Mouse (Mus musculus) cerebellum, adult 2 months (tissue): ENCODE data around the gene Rps21. TPM values are rescaled to one million over a fixed set of nuclear protein-coding genes. Genes with fewer than 3 reads are reported as not detected.
A peak's percentile ranks its signal among the peaks of the same experiment; 100 is the strongest.

ENCODE experiments used
- DNase-seq, 2 experiments: peaks; one replicate each; pipeline ENCODE4 v3.0.0; 2021
- H3K27ac ChIP-seq: fragments of 200-500 bp; 2 replicates; pipeline ENCODE4 v1.5.1; 2012; ENCODE audit warnings: low read length, control low read depth, inconsistent platforms; ENCODE audit not compliant: insufficient read depth
- H3K27me3 ChIP-seq: fragments of 200-500 bp; 2 replicates; pipeline ENCODE4 v1.6.1; 2012; ENCODE audit warnings: inconsistent platforms, mild to moderate bottlenecking, low read length, moderate library complexity; ENCODE audit not compliant: control insufficient read depth, insufficient read depth
- H3K4me1 ChIP-seq: fragments of 200-500 bp; 2 replicates; pipeline ENCODE4 v1.6.1; 2011; ENCODE audit warnings: low read length; ENCODE audit not compliant: control insufficient read depth, insufficient read depth
- H3K4me3 ChIP-seq: fragments of 200-500 bp; replicated peaks from 2 replicates; pipeline ENCODE3; 2011; ENCODE audit warnings: mild to moderate bottlenecking, low read depth, low read length, control low read depth; ENCODE audit not compliant: insufficient read depth
- CTCF ChIP-seq: fragments of 200-500 bp; IDR thresholded peaks from 2 replicates; pipeline ENCODE4 v1.5.1; 2011; ENCODE audit warnings: low read depth, mild to moderate bottlenecking, control low read depth, low read length, moderate library complexity, borderline replicate concordance; ENCODE audit not compliant: insufficient read depth
- POLR2A ChIP-seq: fragments of 200-500 bp; IDR thresholded peaks from 2 replicates; pipeline ENCODE4 v1.6.1; 2011; ENCODE audit warnings: low read length, control low read depth, borderline replicate concordance; ENCODE audit not compliant: insufficient read depth
- WGBS: fragments of 180-500 bp; shearing (Covaris S2); methylation state at CpG from one replicate; pipeline ENCODE4 v1.1.7; 2018; 5-methylcytosine and 5-hydroxymethylcytosine counted together
- polyA plus RNA-seq: library from polyadenylated mRNA; depleted of rRNA; stranded (reverse); fragments of >200 nt; gene quantifications from 2 replicates; pipeline ENCODE4 v1.2.3, GENCODE M21; 2012

Rps21 gene
- polyA plus RNA-seq, 1 experiment: 1,776 TPM

GRCm38 (mm10) chr2:180217587-180217986 lies 39.6 kb upstream of the Rps21 start:
- WGBS: 36% methylated on average over 8 of the region's 8 CpGs
- TF ChIP-seq POLR2A (no peak), CTCF (no peak)
- H3K27me3 ChIP-seq: no peaks in the 10 kb centered on the region
- no peak overlapping the region for H3K27ac ChIP-seq
- H3K4me3 ChIP-seq: no peak overlapping the region
- peak; percentile 60 to 64 for DNase-seq
- peaks cover 24% of the 10 kb centered on the region for H3K4me1 ChIP-seq

- Histone ChIP-seq H3K27me3 (no peaks in the 10 kb centered on the region), H3K4me1 (peaks cover 24% of the 10 kb centered on the region), H3K4me3 (no peak overlapping the region), H3K27ac (no peak overlapping the region)
- 33% methylated on average over 3 of the region's 3 CpGs for WGBS
- TF ChIP-seq POLR2A (no peak), CTCF (no peak)
- no peak for DNase-seq
Measured at GRCm38 (mm10) chr2:180218241-180218640, 38.9 kb upstream of the Rps21 start.

- no peak for TF ChIP-seq POLR2A
- no peak for TF ChIP-seq CTCF
- 68% methylated on average over 5 of the region's 5 CpGs for WGBS
Measured at GRCm38 (mm10) chr2:180218677-180219076, 38.5 kb upstream of the Rps21 start.

GRCm38 (mm10) chr2:180219145-180219943 lies 37.8 kb upstream of the Rps21 start:
- DNase-seq: no peak
- Histone ChIP-seq H3K27ac (no peak overlapping the region; the same call in 1 of the 2 replicates), H3K4me3 (no peak overlapping the region), H3K27me3 (no peaks in the 10 kb centered on the region), H3K4me1 (peaks cover 24% of the 10 kb centered on the region)
- WGBS: 63% methylated on average over 15 of the region's 15 CpGs
- no peak for TF ChIP-seq CTCF
- TF ChIP-seq POLR2A: no peak

More at GRCm38 (mm10) chr2:180218677-180219076, 38.5 kb upstream of the Rps21 start:
- Histone ChIP-seq H3K27ac (no peak overlapping the region), H3K27me3 (no peaks in the 10 kb centered on the region), H3K4me1 (peaks cover 24% of the 10 kb centered on the region), H3K4me3 (no peak overlapping the region)
- DNase-seq: no peak

GRCm38 (mm10) chr2:180220165-180220564 lies 37.0 kb upstream of the Rps21 start:
- DNase-seq: no peak
- Histone ChIP-seq H3K4me1 (peaks cover 19% of the 10 kb centered on the region), H3K27ac (no peak overlapping the region), H3K27me3 (no peaks in the 10 kb centered on the region; the same call in 1 of the 2 replicates), H3K4me3 (no peak overlapping the region)
- WGBS: 87% methylated on average over 9 of the region's 9 CpGs
- no peak for TF ChIP-seq CTCF
- TF ChIP-seq POLR2A: no peak

GRCm38 (mm10) chr2:180221051-180221450 lies 36.1 kb upstream of the Rps21 start:
- H3K4me1 ChIP-seq: peaks cover 12% of the 10 kb centered on the region
- no peak overlapping the region for H3K4me3 ChIP-seq
- WGBS: 84% methylated on average over 9 of the region's 9 CpGs
- H3K27ac ChIP-seq: no peak overlapping the region
- no peaks in the 10 kb centered on the region; the same call in 1 of the 2 replicates for H3K27me3 ChIP-seq
- no peak for DNase-seq
- TF ChIP-seq POLR2A (no peak), CTCF (no peak)

- TF ChIP-seq POLR2A (no peak), CTCF (no peak)
- DNase-seq: no peak
- 29% methylated on average over 6 of the region's 6 CpGs for WGBS
Measured at GRCm38 (mm10) chr2:180222250-180222649, 34.9 kb upstream of the Rps21 start.

GRCm38 (mm10) chr2:180224647-180225043 lies 32.5 kb upstream of the Rps21 start:
- Histone ChIP-seq H3K4me1 (no peaks in the 10 kb centered on the region; the same call in 1 of the 2 replicates), H3K4me3 (no peak overlapping the region), H3K27ac (no peak overlapping the region), H3K27me3 (no peaks in the 10 kb centered on the region; the same call in 1 of the 2 replicates)
- no peak for TF ChIP-seq POLR2A
- no peak for TF ChIP-seq CTCF
- 24% methylated on average over 13 of the region's 13 CpGs for WGBS
- no peak for DNase-seq

More at GRCm38 (mm10) chr2:180222250-180222649, 34.9 kb upstream of the Rps21 start:
- Histone ChIP-seq H3K4me1 (peaks cover 12% of the 10 kb centered on the region), H3K4me3 (no peak overlapping the region), H3K27me3 (no peaks in the 10 kb centered on the region; the same call in 1 of the 2 replicates), H3K27ac (no peak overlapping the region)
